Mouse (Mus musculus) brain, embryonic 14.5 days (tissue): Measurements from ENCODE around the gene Agbl2. TPM values are rescaled to one million over a fixed set of nuclear protein-coding genes. Genes with fewer than 3 reads are reported as not detected.

Experiments used
- DNase-seq: peaks from one replicate; pipeline ENCODE4 v3.0.0-alpha.2; 2011; ENCODE audit warnings: low read depth
- CTCF ChIP-seq: fragments of 200-500 bp; IDR thresholded peaks from 2 replicates; pipeline ENCODE4 v1.5.1; 2012; ENCODE audit warnings: inconsistent platforms, mild to moderate bottlenecking, moderate library complexity, borderline replicate concordance; ENCODE audit not compliant: insufficient read depth, insufficient read length; ENCODE audit errors: extremely low read depth
- POLR2A ChIP-seq: fragments of 200-500 bp; IDR thresholded peaks from 2 replicates; pipeline ENCODE4 v1.6.1; 2012; ENCODE audit warnings: mild to moderate bottlenecking, inconsistent platforms, borderline replicate concordance; ENCODE audit not compliant: poor library complexity, insufficient read depth, insufficient read length, severe bottlenecking; ENCODE audit errors: extremely low read depth
- polyA plus RNA-seq: library from polyadenylated mRNA; depleted of rRNA; stranded (reverse); fragments of >200 nt; gene quantifications from 2 replicates; pipeline ENCODE4 v1.2.3, GENCODE M21; 2012; rRNA removed

Gene Agbl2
- polyA plus RNA-seq, 1 experiment, result 1.4 TPM

- TF ChIP-seq CTCF (no peak), POLR2A (no peak)
- no peak for DNase-seq
These were observed 92.7 kb downstream of the Agbl2 start for GRCm38 (mm10) chr2:90875239-90875638.

GRCm38 (mm10) chr2:90877584-90878259, 95.2 kb downstream of the Agbl2 start:
- TF ChIP-seq POLR2A (no peak), CTCF (no peak)
- no peak for DNase-seq

- TF ChIP-seq POLR2A, result no peak
- TF ChIP-seq CTCF, result no peak
These were observed 96.9 kb downstream of the Agbl2 start for GRCm38 (mm10) chr2:90879419-90879818.

GRCm38 (mm10) chr2:90880144-90880785, 97.7 kb downstream of the Agbl2 start:
- TF ChIP-seq POLR2A, result no peak
- no peak for TF ChIP-seq CTCF
- peak; percentile 64 for DNase-seq

More at GRCm38 (mm10) chr2:90879419-90879818, 96.9 kb downstream of the Agbl2 start:
- no peak for DNase-seq

- DNase-seq, result no peak
- no peak for TF ChIP-seq POLR2A
- TF ChIP-seq CTCF, result no peak
These were observed 99.3 kb downstream of the Agbl2 start for GRCm38 (mm10) chr2:90881824-90882223.

Other genes starting within 250 kb of the Agbl2 start
- gene Ptprj, start 202.1 kb upstream of the Agbl2 start, polyA plus RNA-seq, result 6.1 and 11.7 TPM in 2 replicates
- gene Nup160, start 105.5 kb upstream of the Agbl2 start, polyA plus RNA-seq, result 23.1 and 24.1 TPM in 2 replicates
- gene Fnbp4, start 37.4 kb upstream of the Agbl2 start, polyA plus RNA-seq, result 97.7 and 124 TPM in 2 replicates
- gene Mtch2, start 64.4 kb downstream of the Agbl2 start, polyA plus RNA-seq, result 145 and 167 TPM in 2 replicates
- 165 and 182 TPM in 2 replicates for gene C1qtnf4, start 103.1 kb downstream of the Agbl2 start, polyA plus RNA-seq
- gene Kbtbd4, start 122.0 kb downstream of the Agbl2 start, polyA plus RNA-seq, result 42.3 and 44.8 TPM in 2 replicates
- 144 and 185 TPM in 2 replicates for gene Ndufs3, start 122.1 kb downstream of the Agbl2 start, polyA plus RNA-seq
- 119 and 130 TPM in 2 replicates for gene Celf1, start 157.7 kb downstream of the Agbl2 start, polyA plus RNA-seq